Mouse (Mus musculus) cerebellum, postnatal 14 days (tissue): ENCODE data around the gene Mrps15.

Source experiments
- DNase-seq, 2 experiments: peaks; one replicate each; pipeline ENCODE4 v3.0.0; 2021; ENCODE audit warnings: mixed read lengths in 2 of 2

Gene Mrps15

GRCm38 (mm10) chr4:126046851-126047585 lies at the start of gene Mrps15:
Mrps15 (plus strand) TSS chr4:126046925.
- peak; percentile 87 to 88 for DNase-seq

- DNase-seq, result no peak
These were observed 48.9 kb upstream of the Mrps15 start for GRCm38 (mm10) chr4:125997826-125998225.

- no peak for DNase-seq
These were observed 45.2 kb upstream of the Mrps15 start for GRCm38 (mm10) chr4:126001311-126002199.

GRCm38 (mm10) chr4:126017676-126018332 lies 28.9 kb upstream of the Mrps15 start:
- no peak for DNase-seq

- DNase-seq, result no peak
These were observed 27.7 kb upstream of the Mrps15 start for GRCm38 (mm10) chr4:126018966-126019538.

GRCm38 (mm10) chr4:126024303-126024900 lies 22.3 kb upstream of the Mrps15 start, which contains the start of gene Csf3r:
Csf3r (plus strand) TSS chr4:126024550.
- no peak for DNase-seq

GRCm38 (mm10) chr4:126025801-126026200 lies 20.9 kb upstream of the Mrps15 start:
- peak; percentile 13 to 16 for DNase-seq

GRCm38 (mm10) chr4:126027980-126028379 lies 18.7 kb upstream of the Mrps15 start:
- DNase-seq, result no peak

- no peak for DNase-seq
These were observed 17.7 kb upstream of the Mrps15 start for GRCm38 (mm10) chr4:126029042-126029441.

GRCm38 (mm10) chr4:126030705-126031104 lies 16.0 kb upstream of the Mrps15 start:
- DNase-seq, result no peak

- no peak for DNase-seq
These were observed 11.3 kb upstream of the Mrps15 start for GRCm38 (mm10) chr4:126035413-126035812.

GRCm38 (mm10) chr4:126051617-126052016 lies 4.9 kb downstream of the Mrps15 start:
- DNase-seq, result peak in 1 of 2 experiments; percentile 21

GRCm38 (mm10) chr4:126057207-126058133 lies 10.7 kb downstream of the Mrps15 start:
- no peak for DNase-seq

- DNase-seq, result peak; percentile 91 to 94
These were observed 11.6 kb downstream of the Mrps15 start, which contains the start of gene Oscp1 for GRCm38 (mm10) chr4:126058134-126058996. Oscp1 (plus strand) TSS chr4:126058565.

GRCm38 (mm10) chr4:126058997-126059362 lies 12.3 kb downstream of the Mrps15 start:
- DNase-seq, result no peak

GRCm38 (mm10) chr4:126062856-126063255 lies 16.1 kb downstream of the Mrps15 start:
- DNase-seq, result peak; percentile 66 to 69

- no peak for DNase-seq
These were observed 18.5 kb downstream of the Mrps15 start for GRCm38 (mm10) chr4:126065241-126065640.

- DNase-seq, result peak; percentile 87
These were observed 20.8 kb downstream of the Mrps15 start for GRCm38 (mm10) chr4:126067401-126068077.

GRCm38 (mm10) chr4:126068842-126069241 lies 22.1 kb downstream of the Mrps15 start:
- no peak for DNase-seq

- no peak for DNase-seq
These were observed 31.1 kb downstream of the Mrps15 start for GRCm38 (mm10) chr4:126077833-126078232.
